Mouse (Mus musculus) cortical plate, adult 2 months (tissue): ENCODE results near the gene Nol4l. TPM values are rescaled to one million over a fixed set of nuclear protein-coding genes. Genes with fewer than 3 reads are reported as not detected.
A peak's percentile ranks its signal among the peaks of the same experiment; 100 is the strongest.

Source experiments
- H3K27ac ChIP-seq: fragments of 200-500 bp; 2 replicates; pipeline ENCODE4 v1.5.1; 2012; ENCODE audit warnings: low read length, control low read depth, inconsistent platforms; ENCODE audit not compliant: insufficient read depth
- H3K4me1 ChIP-seq: fragments of 200-500 bp; 2 replicates; pipeline ENCODE4 v1.6.1; 2011; ENCODE audit warnings: low read length; ENCODE audit not compliant: control insufficient read depth, insufficient read depth
- H3K4me3 ChIP-seq: fragments of 200-500 bp; 2 replicates; pipeline ENCODE4 v1.5.1; 2011; ENCODE audit warnings: mild to moderate bottlenecking, low read length, control low read depth; ENCODE audit not compliant: insufficient read depth
- CTCF ChIP-seq: fragments of 200-500 bp; IDR thresholded peaks from 2 replicates; pipeline ENCODE4 v1.5.1; 2011; ENCODE audit warnings: mild to moderate bottlenecking, control low read depth, low read length; ENCODE audit not compliant: insufficient read depth; ENCODE audit errors: extremely low read depth
- POLR2A ChIP-seq: fragments of 200-500 bp; IDR thresholded peaks from 2 replicates; pipeline ENCODE4 v1.6.1; 2011; ENCODE audit warnings: mild to moderate bottlenecking, low read length, control low read depth; ENCODE audit not compliant: insufficient read depth; ENCODE audit errors: extremely low read depth
- polyA plus RNA-seq: library from polyadenylated mRNA; depleted of rRNA; stranded (reverse); fragments of >200 nt; gene quantifications from 2 replicates; pipeline ENCODE4 v1.2.3, GENCODE M21; 2012; rRNA removed

Gene Nol4l
- polyA plus RNA-seq = 33.6 and 33.9 TPM in 2 replicates

DNA sequence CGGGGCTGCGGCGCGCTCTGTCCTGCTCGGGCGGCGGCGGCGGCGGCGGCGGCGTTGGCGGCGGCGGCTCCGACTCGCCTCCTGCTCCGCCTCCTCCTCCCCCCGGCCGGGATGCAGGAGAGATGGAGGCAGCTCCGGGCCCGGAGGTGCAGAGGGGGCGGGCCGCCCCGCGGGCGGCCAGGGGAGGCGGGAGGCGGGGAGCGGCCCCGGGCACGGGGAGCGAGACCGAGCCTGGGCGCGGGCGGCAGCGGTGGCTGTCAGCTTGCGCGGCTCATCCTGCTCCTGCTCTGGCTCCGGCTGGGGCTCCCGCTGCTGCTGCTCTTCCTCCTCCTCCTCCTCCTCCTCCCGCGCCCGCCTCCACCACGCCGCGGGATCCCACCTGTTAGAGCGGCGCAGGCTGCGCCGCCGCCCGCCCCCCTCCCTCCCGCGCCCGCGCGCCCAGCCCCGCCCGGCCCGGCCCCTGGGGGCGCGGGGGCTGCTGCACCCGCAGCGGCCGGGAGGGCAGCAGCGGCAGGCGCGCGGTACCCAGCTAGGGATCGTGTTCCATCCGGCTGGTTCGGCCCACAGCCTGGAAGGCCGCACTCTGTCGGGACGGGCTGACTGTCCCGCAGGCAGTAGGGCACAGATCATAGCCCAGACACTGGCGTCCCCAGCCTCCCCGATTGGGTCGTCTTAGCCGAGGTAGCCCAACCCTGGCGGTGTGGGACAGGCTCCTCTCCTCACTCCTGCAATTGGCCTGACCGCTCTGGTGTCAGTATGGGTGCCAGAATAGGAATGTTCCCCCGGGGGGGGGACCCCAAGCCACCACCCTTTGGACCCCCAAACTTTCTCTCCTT is at the start of gene Nol4l:
Gene Nol4l (minus strand): TSS at position 41 of the 836 bp plus-strand sequence.
- peaks cover 4% of the 10 kb centered on the region; the same call in 1 of the 2 replicates for H3K4me1 ChIP-seq
- TF ChIP-seq CTCF = no peak
- no peak for TF ChIP-seq POLR2A
- peak within 1 kb of the TSS; percentile 95 for H3K27ac ChIP-seq
- peak within 1 kb of the TSS; percentile 97 for H3K4me3 ChIP-seq

DNA sequence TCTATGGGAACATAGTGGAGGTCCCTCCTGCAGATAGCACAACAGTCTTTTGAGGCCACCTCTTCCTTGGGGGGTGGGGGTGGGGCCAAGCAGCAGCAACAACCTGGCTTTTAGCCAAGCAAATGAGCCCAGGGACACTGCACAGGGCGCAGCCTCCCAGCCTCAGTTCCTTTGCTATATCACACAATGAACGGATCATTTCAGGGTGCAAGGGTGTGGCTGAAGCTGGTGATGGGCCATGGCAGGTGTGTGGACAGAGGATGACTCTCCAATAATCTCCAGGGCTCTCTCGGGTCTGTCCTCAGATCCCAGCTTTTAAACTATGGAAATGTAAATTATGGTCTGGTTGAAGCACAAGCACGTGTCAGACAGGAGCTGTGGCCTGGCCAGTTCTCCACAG is 47.4 kb upstream of the Nol4l start:
- Histone ChIP-seq H3K4me3 (no peak overlapping the region), H3K27ac (no peak overlapping the region), H3K4me1 (no peaks in the 10 kb centered on the region)
- TF ChIP-seq CTCF = no peak
- TF ChIP-seq POLR2A = no peak

DNA sequence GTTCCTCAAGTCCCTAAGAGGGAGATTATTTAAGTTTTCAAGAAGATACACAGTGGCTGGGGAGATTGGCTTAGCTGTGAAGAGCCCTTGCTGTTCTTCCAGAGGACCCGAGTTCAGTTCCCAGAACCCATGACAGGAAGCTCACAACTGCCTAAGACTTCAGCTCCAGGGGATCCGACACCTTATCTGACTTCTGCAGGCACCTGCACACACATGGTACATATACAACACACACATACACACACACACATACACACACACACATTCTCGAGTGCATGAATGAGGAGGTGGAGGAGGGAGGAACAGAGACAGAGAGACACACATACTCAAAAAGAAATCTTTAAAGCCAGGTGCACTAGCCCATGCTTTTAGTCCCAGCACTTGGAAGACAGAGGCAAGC is 46.4 kb upstream of the Nol4l start:
- Histone ChIP-seq H3K27ac (no peak overlapping the region), H3K4me3 (no peak overlapping the region), H3K4me1 (no peaks in the 10 kb centered on the region)
- no peak for TF ChIP-seq CTCF
- no peak for TF ChIP-seq POLR2A

DNA sequence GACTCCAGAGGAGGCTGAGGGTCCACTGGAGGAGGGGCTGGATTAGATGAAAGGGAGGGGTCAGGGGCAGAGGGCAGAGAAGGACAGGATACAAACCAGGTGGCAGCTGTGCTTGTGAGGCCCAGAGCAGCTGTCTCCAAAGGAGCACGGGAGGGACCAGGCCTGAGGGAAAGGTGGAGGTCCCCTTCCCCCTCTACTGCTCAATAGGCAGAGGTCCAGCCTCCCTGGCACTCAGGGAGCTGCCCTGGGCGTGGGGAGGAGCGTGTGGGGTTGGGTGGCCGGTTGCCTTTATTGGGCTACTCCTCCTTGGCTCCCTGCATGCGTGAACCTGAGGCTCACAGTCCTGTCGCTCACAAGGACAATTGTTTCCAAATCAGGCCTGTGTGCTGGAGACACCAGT is 45.8 kb upstream of the Nol4l start:
- H3K4me1 ChIP-seq = no peaks in the 10 kb centered on the region
- H3K4me3 ChIP-seq = no peak overlapping the region
- no peak overlapping the region for H3K27ac ChIP-seq
- TF ChIP-seq CTCF (no peak), POLR2A (no peak)

DNA sequence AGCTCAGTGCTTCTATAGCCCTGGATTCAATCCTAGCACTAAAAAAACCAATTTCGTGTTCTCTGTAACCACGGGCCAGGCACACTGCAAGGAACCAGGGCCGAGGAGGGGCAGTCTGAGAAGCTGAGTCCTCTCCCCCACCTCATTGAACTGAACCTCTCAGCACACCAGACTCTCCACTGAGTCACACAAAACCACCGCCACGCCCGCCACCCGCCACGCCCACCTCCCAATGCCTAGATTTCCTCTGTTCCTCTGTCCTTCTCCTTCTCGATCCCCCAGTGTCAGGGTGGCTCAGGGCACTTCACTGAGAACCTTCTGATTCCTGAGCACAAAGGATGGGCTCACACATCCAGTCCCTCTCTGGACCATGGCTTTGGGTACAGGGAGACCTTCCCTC is 43.3 kb upstream of the Nol4l start:
- Histone ChIP-seq H3K4me3 (no peak overlapping the region), H3K4me1 (no peaks in the 10 kb centered on the region), H3K27ac (no peak overlapping the region)
- TF ChIP-seq POLR2A (no peak), CTCF (no peak)

DNA sequence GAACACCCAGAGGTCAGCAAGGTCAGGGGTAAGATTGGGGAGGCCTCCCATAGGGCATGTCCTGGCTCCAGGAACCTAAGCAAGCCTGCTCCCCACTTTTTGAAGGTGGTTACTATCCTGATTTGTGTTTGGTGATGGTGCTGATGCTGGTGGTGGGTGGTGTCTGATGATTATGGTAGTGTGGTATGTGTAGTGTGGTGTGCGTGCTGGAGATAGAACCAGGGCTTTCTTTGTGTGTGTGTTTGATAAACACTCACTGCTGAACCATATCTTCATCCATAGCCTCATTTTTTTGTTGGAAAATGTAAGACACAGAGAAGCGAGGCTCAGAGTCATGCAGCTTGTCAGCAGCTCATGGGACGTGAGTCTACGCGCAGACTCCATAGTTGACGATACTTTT is 38.8 kb upstream of the Nol4l start:
- H3K27ac ChIP-seq = no peak overlapping the region
- TF ChIP-seq POLR2A (no peak), CTCF (no peak)

DNA sequence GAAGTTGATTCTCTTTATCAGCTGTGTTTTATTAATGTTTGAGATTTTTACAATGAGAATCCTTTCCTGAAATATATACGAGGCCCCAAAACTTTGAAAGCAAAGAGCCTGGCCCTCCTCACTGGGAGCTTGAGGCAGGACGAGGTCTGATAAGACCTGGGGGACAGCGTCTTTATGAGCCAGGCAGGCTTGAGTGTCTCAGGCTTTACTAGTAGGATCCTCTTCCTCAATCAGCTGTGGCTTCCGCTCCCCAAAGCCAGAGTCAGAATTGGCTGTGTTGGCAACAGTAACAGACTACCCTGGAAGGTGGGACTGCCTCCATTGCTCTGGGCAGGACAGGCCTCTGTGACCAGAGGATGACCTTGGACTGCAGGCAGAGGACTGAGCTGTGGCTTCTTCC is 38.2 kb upstream of the Nol4l start:
- TF ChIP-seq POLR2A (no peak), CTCF (no peak)
- no peak overlapping the region for H3K4me3 ChIP-seq
- no peaks in the 10 kb centered on the region for H3K4me1 ChIP-seq
- H3K27ac ChIP-seq = no peak overlapping the region

More for the DNA sequence above, 38.8 kb upstream of the Nol4l start:
- H3K4me1 ChIP-seq = no peaks in the 10 kb centered on the region
- no peak overlapping the region for H3K4me3 ChIP-seq

DNA sequence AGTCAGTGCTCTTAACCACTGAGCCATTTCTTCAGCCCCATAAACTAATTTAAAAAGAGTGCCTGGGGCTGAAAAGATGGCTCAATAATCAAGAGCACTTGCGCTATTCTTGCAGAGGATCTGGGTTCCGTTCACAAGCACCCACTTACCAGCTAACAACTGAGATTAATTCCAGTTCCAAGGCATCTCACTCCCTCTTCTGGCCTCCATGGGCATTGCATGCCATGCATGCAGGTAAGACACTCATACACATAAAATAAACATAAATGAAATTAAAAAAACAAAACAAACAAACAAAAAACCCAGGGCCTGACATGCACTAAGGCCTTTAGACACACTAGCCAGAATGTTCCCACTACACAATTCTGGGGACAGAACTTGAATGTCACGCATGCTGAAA is 34.6 kb upstream of the Nol4l start:
- H3K4me3 ChIP-seq = no peak overlapping the region
- H3K27ac ChIP-seq = no peak overlapping the region
- TF ChIP-seq POLR2A (no peak), CTCF (peak; percentile 41; the same call in 1 of the 2 replicates)
- H3K4me1 ChIP-seq = peaks cover 2% of the 10 kb centered on the region; the same call in 1 of the 2 replicates

DNA sequence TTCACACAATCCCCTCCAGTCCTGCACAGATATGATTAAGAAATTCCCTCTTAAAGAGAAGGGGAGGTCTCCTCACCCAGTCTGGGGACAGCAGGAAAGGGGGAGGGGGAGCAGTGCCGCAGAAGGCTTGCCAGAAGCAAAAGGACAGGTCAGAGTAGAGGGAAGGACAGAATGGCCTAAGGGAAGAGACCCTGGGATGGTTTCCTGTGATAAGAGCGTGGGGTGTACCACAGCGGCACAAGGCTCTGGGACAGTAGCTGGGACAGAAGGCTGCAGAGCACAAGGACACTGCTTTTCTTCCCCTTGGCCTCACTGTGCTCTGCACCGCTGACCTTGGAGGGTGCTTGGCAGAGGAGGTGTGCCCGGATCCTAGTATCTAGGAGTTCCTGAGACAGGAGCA is 31.8 kb upstream of the Nol4l start:
- Histone ChIP-seq H3K27ac (no peak overlapping the region), H3K4me1 (peaks cover 2% of the 10 kb centered on the region; the same call in 1 of the 2 replicates)

More for the DNA sequence above, 31.8 kb upstream of the Nol4l start:
- TF ChIP-seq CTCF (no peak), POLR2A (no peak)
- H3K4me3 ChIP-seq = no peak overlapping the region
